In the genomic region with DNA sequence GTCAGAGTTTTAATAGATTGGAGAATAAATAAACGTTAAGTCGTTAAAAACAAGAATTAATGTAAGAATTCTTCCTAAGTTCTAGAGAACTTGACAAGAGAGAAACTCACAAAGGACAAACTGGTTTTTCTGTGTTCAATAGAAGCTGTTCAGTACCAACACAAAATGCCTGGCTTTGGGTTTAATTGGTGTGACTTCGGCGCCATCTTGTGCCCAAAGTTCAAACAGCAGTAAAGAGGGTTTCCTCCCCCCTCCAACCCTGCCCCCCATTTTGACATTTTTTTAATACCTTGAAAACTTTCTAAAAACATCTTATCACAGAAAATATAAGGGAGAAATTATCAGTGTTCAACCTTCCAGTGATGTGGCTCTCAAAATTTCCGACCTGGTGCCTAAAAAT, we compare ENCODE assay signal across 8 mouse cellular contexts. TPM values are rescaled to one million over a fixed set of nuclear protein-coding genes. Genes with fewer than 3 reads are reported as not detected.
DNase-seq lines count a peak whose midpoint lies in the region; ATAC-seq and TF ChIP-seq lines count a peak whose summit lies in the region.

No protein-coding gene starts in this region.

- no peak overlapping the region for H3ac ChIP-seq in C2C12 (ENCODE audit: control insufficient read depth, insufficient read length, low read depth)

- no peak overlapping the region for H3K9ac ChIP-seq in kidney, embryonic 16.5 days (replicated peaks; ENCODE audit: low read length)
- H3K9ac ChIP-seq in liver, embryonic 14.5 days (replicated peaks): no peak overlapping the region
- H3K9ac ChIP-seq in neural tube, embryonic 15.5 days (replicated peaks): no peak overlapping the region

- no peaks in the 10 kb centered on the region for H3K79me3 ChIP-seq in C2C12 (ENCODE audit: low read depth)

- no peak overlapping the region for H3K27ac ChIP-seq in kidney, embryonic 16.5 days (ENCODE audit: low read length)
- H3K27ac ChIP-seq in liver, embryonic 14.5 days: no peak overlapping the region
- H3K27ac ChIP-seq in neural tube, embryonic 15.5 days (replicated peaks): no peak overlapping the region

- intact Hi-C loops in gastrocnemius, postnatal 14 days (cut with DNase I; ENCODE audit: low total_unique reads): loop anchor here (5.0 kb wide), 2 partner anchors 342 to 412 kb away; no protein-coding TSS in a partner anchor

- peak; percentile 18 for TF ChIP-seq CTCF in C2C12 (IDR thresholded peaks at IDR 0.05; ENCODE audit: control insufficient read depth, insufficient read depth, insufficient read length)
- peak; percentile 38; the same call in 1 of the 2 replicates for TF ChIP-seq CTCF in liver, embryonic 14.5 days (IDR thresholded peaks at IDR 0.05; ENCODE audit: low read depth)

- peaks cover 14% of the 10 kb centered on the region for H3K4me1 ChIP-seq in kidney, embryonic 16.5 days (ENCODE audit: insufficient read depth, low read length)
- peaks cover 0 to 3% of the 10 kb centered on the region in 2 experiments; a peak in 2 of 4 replicates for H3K4me1 ChIP-seq in liver, embryonic 14.5 days (replicated peaks; ENCODE audit: control insufficient read depth in 2 of 2, insufficient read depth in 2 of 2, low read length in 1 of 2)
- H3K4me1 ChIP-seq in neural tube, embryonic 15.5 days: peaks cover 13% of the 10 kb centered on the region

- H3K27me3 ChIP-seq in C2C12 (ENCODE audit: control insufficient read depth, insufficient read depth, insufficient read length): peaks cover 43% of the 10 kb centered on the region
- H3K27me3 ChIP-seq in kidney, embryonic 16.5 days (ENCODE audit: insufficient read depth, low read length): no peaks in the 10 kb centered on the region
- no peaks in the 10 kb centered on the region for H3K27me3 ChIP-seq in liver, embryonic 14.5 days (ENCODE audit: control insufficient read depth, insufficient read depth, low read length)
- no peaks in the 10 kb centered on the region for H3K27me3 ChIP-seq in neural tube, embryonic 15.5 days (replicated peaks)

- H3K36me3 ChIP-seq in C2C12 (ENCODE audit: control insufficient read depth, insufficient read depth): no peaks in the 10 kb centered on the region
- no peaks in the 10 kb centered on the region for H3K36me3 ChIP-seq in kidney, embryonic 16.5 days (ENCODE audit: insufficient read depth, low read length)
- no peaks in the 10 kb centered on the region for H3K36me3 ChIP-seq in liver, embryonic 14.5 days (replicated peaks; ENCODE audit: control insufficient read depth, insufficient read depth, low read depth)
- no peaks in the 10 kb centered on the region for H3K36me3 ChIP-seq in neural tube, embryonic 15.5 days

- WGBS in kidney, embryonic 16.5 days: 13% methylated on average over 5 of the region's 5 CpGs
- 12% methylated on average over 5 of the region's 5 CpGs for WGBS in liver, embryonic 14.5 days (ENCODE audit: insufficient replicate concordance)
- 13% methylated on average over 5 of the region's 5 CpGs for WGBS in neural tube, embryonic 15.5 days

- H3K4me2 ChIP-seq in kidney, embryonic 16.5 days (replicated peaks; ENCODE audit: low read depth, low read length): no peak overlapping the region
- no peak overlapping the region for H3K4me2 ChIP-seq in liver, embryonic 14.5 days (ENCODE audit: low read depth)
- no peak overlapping the region for H3K4me2 ChIP-seq in neural tube, embryonic 15.5 days

- ATAC-seq in kidney, embryonic 16.5 days (ENCODE audit: low FRiP score, low TSS enrichment): peak; percentile 55; the same call in 1 of the 2 replicates
- no peak for ATAC-seq in liver, embryonic 14.5 days (ENCODE audit: insufficient read depth)
- ATAC-seq in neural tube, embryonic 15.5 days (ENCODE audit: low FRiP score): peak; percentile 76
- ATAC-seq in erythroid progenitor cell, adult 5-6 weeks (replicated peaks; ENCODE audit: low FRiP score, poor library complexity, severe bottlenecking): no peak

- H3K9me3 ChIP-seq in kidney, embryonic 16.5 days (ENCODE audit: low read length): no peaks in the 10 kb centered on the region
- H3K9me3 ChIP-seq in liver, embryonic 14.5 days (ENCODE audit: control insufficient read depth, low read length): no peaks in the 10 kb centered on the region
- no peaks in the 10 kb centered on the region for H3K9me3 ChIP-seq in neural tube, embryonic 15.5 days (replicated peaks)

- H3K79me2 ChIP-seq in C2C12 (ENCODE audit: control insufficient read depth, insufficient read depth): no peaks in the 10 kb centered on the region

- TF ChIP-seq EP300 in liver, embryonic 14.5 days (IDR thresholded peaks at IDR 0.05; ENCODE audit: low read depth): no peak

- no peak overlapping the region for H3K4me3 ChIP-seq in C2C12 (ENCODE audit: insufficient read depth, poor library complexity, severe bottlenecking)
- no peak overlapping the region for H3K4me3 ChIP-seq in kidney, embryonic 16.5 days (ENCODE audit: low read length)
- H3K4me3 ChIP-seq in liver, embryonic 14.5 days (ENCODE audit: insufficient read depth in 1 of 2, low read depth in 2 of 2, low read length in 2 of 2): no peak overlapping the region
- H3K4me3 ChIP-seq in neural tube, embryonic 15.5 days (replicated peaks): no peak overlapping the region

- DNase-seq in NIH3T3 (ENCODE audit: low read depth): peak; percentile 84
- DNase-seq in cerebellum, postnatal 25 days: peak; percentile 64 to 76
- DNase-seq in gastrocnemius, postnatal 14 days: peak; percentile 56
- peak in 1 of 3 experiments; percentile 13 for DNase-seq in liver, embryonic 14.5 days (ENCODE audit: low read depth in 3 of 3, low spot score in 3 of 3)

TF ChIP-seq in C2C12, 6 proteins besides CTCF, POLR2A, EP300 and RAD21:
- TF ChIP-seq MYOG (IDR thresholded peaks at IDR 0.05; ENCODE audit: control insufficient read depth, extremely low read depth, insufficient read length): no peak

RNA-seq across cellular contexts. Expression of a gene that starts 44.4 kb away (rescaled TPM):
- polyA plus RNA-seq in C2C12 (2012; fragmentation: generic; extraction: Trizol): not detected
- 10 to 100 TPM; 21.3 to 25.7 TPM for total RNA-seq in gastrocnemius, postnatal 14 days (2021)
- 20.7 and 26.9 TPM in 2 replicates for polyA plus RNA-seq in kidney, embryonic 16.5 days (2015; fragmentation: Nextera tagmentation; extraction: Ambion mirVana)
- polyA plus RNA-seq in liver, embryonic 14.5 days (2012; rRNA removed): 0.89 and 1.5 TPM in 2 replicates
- polyA plus RNA-seq in liver, embryonic 14.5 days (2014; fragmentation: Nextera tagmentation; extraction: Ambion mirVana): 3.5 and 4.0 TPM in 2 replicates
- polyA plus RNA-seq in neural tube, embryonic 15.5 days (2015; fragmentation: Nextera tagmentation; extraction: Ambion mirVana): 8.1 and 12.1 TPM in 2 replicates
- total RNA-seq in erythroid progenitor cell, adult 5-6 weeks (2015; ENCODE audit: low replicate concordance): 5.0 and 6.1 TPM in 2 replicates
- total RNA-seq in erythroid progenitor cell, adult 5-6 weeks (2017; ENCODE audit: low replicate concordance): 3.6 and 6.9 TPM in 2 replicates

Comparison
In these comparisons a context has a peak if more than half of its experiments do, and no peak if none do; other contexts are left out.
1. ATAC-seq: peak in kidney, embryonic 16.5 days (single experiment) and neural tube, embryonic 15.5 days (single experiment); none in liver, embryonic 14.5 days (single experiment) and erythroid progenitor cell, adult 5-6 weeks (single experiment).